Mouse (Mus musculus): ENCODE data around the gene Zfp986. TPM values are rescaled to one million over a fixed set of nuclear protein-coding genes. Genes with fewer than 3 reads are reported as not detected.

Gene Zfp986
- not detected for polyA plus RNA-seq (2017; shearing (Covaris generic))

DNA sequence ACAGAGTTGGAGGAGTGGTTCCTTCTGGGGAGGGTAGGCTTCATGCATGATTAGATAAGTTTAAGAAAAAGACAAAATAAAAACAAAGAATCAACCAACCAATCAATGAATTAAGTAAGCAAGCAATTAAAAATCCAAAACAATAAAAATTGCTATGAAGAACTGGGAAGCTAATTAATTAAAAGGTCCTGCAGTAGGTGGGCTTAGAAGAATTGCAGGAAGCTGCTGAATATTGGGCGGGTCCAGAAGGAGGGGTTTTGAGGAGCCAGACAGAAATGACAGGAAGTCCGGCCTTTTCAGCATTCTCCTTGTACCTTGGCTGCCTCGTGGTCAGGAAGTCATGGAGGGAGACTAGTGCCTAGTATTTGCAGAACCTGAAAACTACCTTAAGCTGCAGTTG lies at the start of gene Zfp986:
Gene Zfp986, plus strand, starts transcription at position 301 of the 400 bp plus-strand sequence.

Other genes starting within 250 kb of the Zfp986 start
- gene Zfp980, start 198.1 kb upstream of the Zfp986 start, polyA plus RNA-seq (2017; shearing (Covaris generic)), result not detected
- 2.6 TPM for gene Zfp987, start 228.5 kb downstream of the Zfp986 start, polyA plus RNA-seq (2017; shearing (Covaris generic))